ENCODE assay signal across 9 mouse cellular contexts in the genomic region with DNA sequence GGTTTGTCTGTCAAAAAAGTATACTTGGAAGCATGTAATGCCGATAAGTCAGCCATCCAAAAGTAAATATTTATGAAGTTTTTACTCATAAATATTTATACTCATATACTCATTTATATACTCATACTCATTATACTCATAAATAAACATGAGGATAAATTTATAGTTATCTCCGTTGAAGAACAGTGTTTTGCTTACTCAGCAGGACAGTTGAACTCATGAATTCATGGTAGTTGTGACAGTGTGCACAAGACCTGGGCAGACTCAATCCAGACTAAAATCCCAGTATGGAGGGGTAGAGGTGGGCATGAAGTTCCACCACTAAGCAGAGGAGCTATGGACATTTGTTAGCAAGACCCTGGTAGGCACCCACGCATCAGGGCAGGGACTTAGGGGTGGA. TPM values are rescaled to one million over a fixed set of nuclear protein-coding genes. Genes with fewer than 3 reads are reported as not detected.
DNase-seq lines count a peak whose midpoint lies in the region; ATAC-seq and TF ChIP-seq lines count a peak whose summit lies in the region.
"Had no signal": no experiment of that assay in that cellular context is flagged by ENCODE, and none has a peak within 500 bp of the region (broad histone marks: within the 10 kb centered on the region; RNA-seq: fewer than 3 reads in every experiment).

No protein-coding gene starts in this region.

- H3K9ac ChIP-seq in intestine, embryonic 14.5 days (ENCODE audit: low read length) = no peak overlapping the region; the same call in 1 of the 2 replicates
- no peak overlapping the region for H3K9ac ChIP-seq in midbrain, embryonic 15.5 days

- H3K9me3 ChIP-seq in forebrain, embryonic 10.5 days = no peaks in the 10 kb centered on the region
- H3K9me3 ChIP-seq in intestine, embryonic 14.5 days (ENCODE audit: control insufficient read depth, low read length) = no peaks in the 10 kb centered on the region
- H3K9me3 ChIP-seq in midbrain, embryonic 15.5 days = no peaks in the 10 kb centered on the region

- H3K27ac ChIP-seq in left cerebral cortex, adult 2 months = no peak overlapping the region
- no peak overlapping the region for H3K27ac ChIP-seq in forebrain, embryonic 10.5 days
- H3K27ac ChIP-seq in intestine, embryonic 14.5 days (ENCODE audit: low read depth) = no peak overlapping the region
- no peak overlapping the region for H3K27ac ChIP-seq in midbrain, embryonic 15.5 days
- H3K27ac ChIP-seq in thymus, adult 2 months (ENCODE audit: control insufficient read depth, insufficient read depth, low read length) = no peak overlapping the region

- no peak for ATAC-seq in intestine, embryonic 14.5 days (replicated peaks; ENCODE audit: low FRiP score, low TSS enrichment, low read depth)
- ATAC-seq in midbrain, embryonic 15.5 days (replicated peaks) = no peak

- peak overlapping the region; percentile 68; the same call in 1 of the 2 replicates for H3K4me3 ChIP-seq in left cerebral cortex, adult 2 months
- peak overlapping the region; percentile 83; the same call in 1 of the 2 replicates for H3K4me3 ChIP-seq in forebrain, embryonic 10.5 days
- H3K4me3 ChIP-seq in intestine, embryonic 14.5 days (ENCODE audit: low read depth, low read length) = no peak overlapping the region
- H3K4me3 ChIP-seq in midbrain, embryonic 15.5 days = peak overlapping the region; percentile 71; the same call in 1 of the 2 replicates
- H3K4me3 ChIP-seq in thymus, adult 2 months (ENCODE audit: control insufficient read depth, insufficient read depth, low read length) = no peak overlapping the region

- intact Hi-C loops in left cerebral cortex, adult 2 months (cut with DNase I) = loop anchor here (2.0 to 10.0 kb wide), 2 partner anchors 17 to 343 kb away; a partner anchor contains a TSS
- intact Hi-C loops in left cerebral cortex, postnatal 14 days (cut with DNase I) = loop anchor here (10.0 kb wide), 1 partner anchor 523 kb away; no protein-coding TSS in a partner anchor

- no peaks in the 10 kb centered on the region for H3K27me3 ChIP-seq in forebrain, embryonic 10.5 days (ENCODE audit: poor library complexity, severe bottlenecking)
- no peaks in the 10 kb centered on the region for H3K27me3 ChIP-seq in intestine, embryonic 14.5 days (replicated peaks; ENCODE audit: control insufficient read depth, insufficient read depth, low read length)
- H3K27me3 ChIP-seq in midbrain, embryonic 15.5 days (replicated peaks) = no peaks in the 10 kb centered on the region
- H3K27me3 ChIP-seq in thymus, adult 2 months (ENCODE audit: control insufficient read depth, insufficient read depth, low read length) = no peaks in the 10 kb centered on the region
- H3K27me3 ChIP-seq: Patski had no signal

- no peak for TF ChIP-seq CTCF in left cerebral cortex, adult 2 months (IDR thresholded peaks at IDR 0.05)
- TF ChIP-seq CTCF in thymus, adult 2 months (IDR thresholded peaks at IDR 0.05; ENCODE audit: borderline replicate concordance, control insufficient read depth, extremely low read depth, insufficient read depth, low read length, poor library complexity) = no peak

- H3K4me1 ChIP-seq in forebrain, embryonic 10.5 days = peaks cover 16% of the 10 kb centered on the region
- H3K4me1 ChIP-seq in intestine, embryonic 14.5 days (replicated peaks; ENCODE audit: control insufficient read depth, insufficient read depth, low read length) = peaks cover 4% of the 10 kb centered on the region; the same call in 1 of the 2 replicates
- peaks cover 10% of the 10 kb centered on the region for H3K4me1 ChIP-seq in midbrain, embryonic 15.5 days
- H3K4me1 ChIP-seq in thymus, adult 2 months (replicated peaks; ENCODE audit: control insufficient read depth, insufficient read depth, low read length) = 0 out of 2 replicates have a peak, but pooled peaks cover 2% of the 10 kb centered on the region

- DNase-seq in left cerebral cortex, adult 2 months (ENCODE audit: extremely low spot score in 1 of 2, low spot score in 2 of 2) = no peak
- no peak for DNase-seq in left cerebral cortex, postnatal 14 days (ENCODE audit: low spot score in 2 of 2)
- no peak for DNase-seq in forebrain, embryonic 10.5 days (ENCODE audit: extremely low spot score, low spot score)
- no peak for DNase-seq in intestine, embryonic 14.5 days (ENCODE audit: low spot score)
- DNase-seq in thymus, postnatal 0 days (ENCODE audit: low spot score) = no peak
- DNase-seq in ovary, postnatal 36 days (ENCODE audit: low spot score) = no peak
- no peak for DNase-seq in thymus, adult 2 months

- WGBS in forebrain, embryonic 10.5 days = 93% methylated on average over 3 of the region's 3 CpGs
- 61% methylated on average over 3 of the region's 3 CpGs for WGBS in intestine, embryonic 14.5 days
- WGBS in midbrain, embryonic 15.5 days = 55% methylated on average over 3 of the region's 3 CpGs
- 95% methylated on average over 3 of the region's 3 CpGs for WGBS in thymus, adult 2 months

- H3K4me2 ChIP-seq in intestine, embryonic 14.5 days (ENCODE audit: low read length) = peak overlapping the region; percentile 74
- H3K4me2 ChIP-seq in midbrain, embryonic 15.5 days = peak overlapping the region; percentile 63

- peaks cover 23% of the 10 kb centered on the region for H3K36me3 ChIP-seq in forebrain, embryonic 10.5 days (replicated peaks)
- peaks cover 12% of the 10 kb centered on the region for H3K36me3 ChIP-seq in intestine, embryonic 14.5 days (ENCODE audit: control insufficient read depth, insufficient read depth, low read length)
- H3K36me3 ChIP-seq in midbrain, embryonic 15.5 days (replicated peaks) = peaks cover 5% of the 10 kb centered on the region
- H3K36me3 ChIP-seq in thymus, adult 2 months (ENCODE audit: control insufficient read depth, insufficient read depth, low read length) = peaks cover 4% of the 10 kb centered on the region; the same call in 1 of the 2 replicates

- no peak for TF ChIP-seq POLR2A in thymus, adult 2 months (IDR thresholded peaks at IDR 0.05; ENCODE audit: control insufficient read depth, extremely low read depth, insufficient read depth, low read length, poor library complexity)

RNA-seq across cellular contexts. Expression of a gene that starts 1.4 kb away (rescaled TPM):
- total RNA-seq in left cerebral cortex, adult 2 months (2021) = 10 to 100 TPM; 70.3 to 73.8 TPM
- total RNA-seq in left cerebral cortex, postnatal 14 days (2021) = 10 to 100 TPM; 58.7 to 63.8 TPM
- polyA plus RNA-seq in forebrain, embryonic 10.5 days (2016; fragmentation: Nextera tagmentation; extraction: Ambion mirVana) = 40.7 and 42.2 TPM in 2 replicates
- 30.0 and 35.3 TPM in 2 replicates for polyA plus RNA-seq in intestine, embryonic 14.5 days (2014; fragmentation: Nextera tagmentation; extraction: Ambion mirVana)
- 60.8 and 61.7 TPM in 2 replicates for polyA plus RNA-seq in midbrain, embryonic 15.5 days (2015; fragmentation: Nextera tagmentation; extraction: Ambion mirVana)
- 24.0 and 28.5 TPM in 2 replicates for polyA plus RNA-seq in thymus, postnatal 0 days (2015; fragmentation: Nextera tagmentation; extraction: Ambion mirVana)
- polyA plus RNA-seq in thymus, adult 2 months (2012; rRNA removed) = 13.2 and 17.0 TPM in 2 replicates

RNA-seq across cellular contexts. Expression of a gene that starts 16.5 kb away (rescaled TPM):
- 100 to 1,000 TPM; 132 to 133 TPM for total RNA-seq in left cerebral cortex, adult 2 months (2021)
- 100 to 1,000 TPM; 112 to 126 TPM for total RNA-seq in left cerebral cortex, postnatal 14 days (2021)
- polyA plus RNA-seq in forebrain, embryonic 10.5 days (2016; fragmentation: Nextera tagmentation; extraction: Ambion mirVana) = 10.9 and 11.4 TPM in 2 replicates
- 20.3 and 23.1 TPM in 2 replicates for polyA plus RNA-seq in intestine, embryonic 14.5 days (2014; fragmentation: Nextera tagmentation; extraction: Ambion mirVana)
- 23.7 and 26.7 TPM in 2 replicates for polyA plus RNA-seq in midbrain, embryonic 15.5 days (2015; fragmentation: Nextera tagmentation; extraction: Ambion mirVana)
- 14.4 and 15.7 TPM in 2 replicates for polyA plus RNA-seq in thymus, postnatal 0 days (2015; fragmentation: Nextera tagmentation; extraction: Ambion mirVana)
- 29.5 and 32.1 TPM in 2 replicates for polyA plus RNA-seq in thymus, adult 2 months (2012; rRNA removed)

Comparison
In these comparisons a context has a peak if more than half of its experiments do, and no peak if none do; other contexts are left out.
1. H3K4me3 ChIP-seq: peak in left cerebral cortex, adult 2 months (single experiment), forebrain, embryonic 10.5 days (single experiment) and midbrain, embryonic 15.5 days (single experiment); none in intestine, embryonic 14.5 days (single experiment) and thymus, adult 2 months (single experiment).